Mouse (Mus musculus): Measurements from ENCODE around the gene Zyg11a.
A peak's percentile ranks its signal among the peaks of the same experiment; 100 is the strongest.

- TF ChIP-seq POLR2A (IDR thresholded peaks at IDR 0.05; ENCODE audit: insufficient read length, low read depth): peak; percentile 49
- no peak for TF ChIP-seq POLR2AphosphoS2 (IDR thresholded peaks at IDR 0.05; ENCODE audit: insufficient read length, low read depth)
- TF ChIP-seq TCF12 (IDR thresholded peaks at IDR 0.05; ENCODE audit: insufficient read depth, poor library complexity, severe bottlenecking): no peak
- no peak for TF ChIP-seq E2F4 (IDR thresholded peaks at IDR 0.05; ENCODE audit: insufficient read depth)
- no peak for TF ChIP-seq CEBPB (IDR thresholded peaks at IDR 0.05; ENCODE audit: insufficient read depth, poor library complexity, severe bottlenecking)
- no peak for TF ChIP-seq MAX (IDR thresholded peaks at IDR 0.05; ENCODE audit: low read depth)
- TF ChIP-seq USF1 (IDR thresholded peaks at IDR 0.05; ENCODE audit: low read depth): no peak
- no peak for TF ChIP-seq TCF3 (IDR thresholded peaks at IDR 0.05; ENCODE audit: insufficient read length, low read depth)
Measured at GRCm38 (mm10) chr4:108165152-108165895, 52.5 kb downstream of the Zyg11a start, which contains the start of gene Echdc2.
